Mouse (Mus musculus) midbrain, embryonic 11.5 days (tissue): Measurements from ENCODE around the gene Anapc15. TPM values are rescaled to one million over a fixed set of nuclear protein-coding genes. Genes with fewer than 3 reads are reported as not detected.
A peak's percentile ranks its signal among the peaks of the same experiment; 100 is the strongest.

ENCODE experiments used
- ATAC-seq: fragments of 200-750 bp; cut with Nextera tagmentation; 2 replicates; pipeline ENCODE4 v1.8.0; 2017; ENCODE audit warnings: moderate TSS enrichment, moderate library complexity; ENCODE audit not compliant: low FRiP score
- DNase-seq: peaks from one replicate; pipeline ENCODE4 v3.0.0; 2015; ENCODE audit warnings: low spot score; ENCODE audit errors: missing footprints
- H3K27ac ChIP-seq: fragments of 300-500 bp; sonication (generic); 2 replicates; pipeline ENCODE4 v1.5.1; 2014; ENCODE audit warnings: low read depth, low read length
- H3K27me3 ChIP-seq: fragments of 300-500 bp; sonication (generic); 2 replicates; pipeline ENCODE4 v1.6.1; 2014; ENCODE audit warnings: mild to moderate bottlenecking, low read length, moderate library complexity, mixed read lengths; ENCODE audit not compliant: control insufficient read depth, insufficient read depth
- H3K36me3 ChIP-seq: fragments of 300-500 bp; sonication (generic); 2 replicates; pipeline ENCODE4 v1.6.1; 2014; ENCODE audit warnings: mild to moderate bottlenecking, low read length, moderate library complexity, mixed read lengths; ENCODE audit not compliant: control insufficient read depth, insufficient read depth
- H3K4me1 ChIP-seq: fragments of 300-500 bp; sonication (generic); 2 replicates; pipeline ENCODE4 v1.6.1; 2014; ENCODE audit warnings: low read length; ENCODE audit not compliant: control insufficient read depth, insufficient read depth
- H3K4me2 ChIP-seq: fragments of 300-500 bp; sonication (generic); 2 replicates; pipeline ENCODE4 v1.6.1; 2014; ENCODE audit warnings: mild to moderate bottlenecking, moderate library complexity
- H3K4me3 ChIP-seq: fragments of 300-500 bp; sonication (generic); 2 replicates; pipeline ENCODE4 v1.5.1; 2014; ENCODE audit warnings: low read depth, low read length
- H3K9ac ChIP-seq: fragments of 300-500 bp; sonication (generic); 2 replicates; pipeline ENCODE4 v1.6.1; 2014; ENCODE audit warnings: low read length
- H3K9me3 ChIP-seq: fragments of 300-500 bp; sonication (generic); 2 replicates; pipeline ENCODE4 v1.6.1; 2016; ENCODE audit warnings: low read length; ENCODE audit not compliant: control insufficient read depth
- WGBS: fragments of 180-500 bp; shearing (Covaris S2); extraction: QIAGEN DNeasy Blood & Tissue Kit; methylation state at CpG from one replicate; pipeline ENCODE4 v1.1.7; 2014; 5-methylcytosine and 5-hydroxymethylcytosine counted together
- polyA plus RNA-seq: library from polyadenylated mRNA; unstranded; fragments of >200 nt; fragmentation: Nextera tagmentation; extraction: Ambion mirVana; gene quantifications from 2 replicates; pipeline ENCODE4 v1.2.1, GENCODE M21; 2014

Gene Anapc15
- polyA plus RNA-seq, 1 experiment from 2014 or later = 80.6 TPM

DNA sequence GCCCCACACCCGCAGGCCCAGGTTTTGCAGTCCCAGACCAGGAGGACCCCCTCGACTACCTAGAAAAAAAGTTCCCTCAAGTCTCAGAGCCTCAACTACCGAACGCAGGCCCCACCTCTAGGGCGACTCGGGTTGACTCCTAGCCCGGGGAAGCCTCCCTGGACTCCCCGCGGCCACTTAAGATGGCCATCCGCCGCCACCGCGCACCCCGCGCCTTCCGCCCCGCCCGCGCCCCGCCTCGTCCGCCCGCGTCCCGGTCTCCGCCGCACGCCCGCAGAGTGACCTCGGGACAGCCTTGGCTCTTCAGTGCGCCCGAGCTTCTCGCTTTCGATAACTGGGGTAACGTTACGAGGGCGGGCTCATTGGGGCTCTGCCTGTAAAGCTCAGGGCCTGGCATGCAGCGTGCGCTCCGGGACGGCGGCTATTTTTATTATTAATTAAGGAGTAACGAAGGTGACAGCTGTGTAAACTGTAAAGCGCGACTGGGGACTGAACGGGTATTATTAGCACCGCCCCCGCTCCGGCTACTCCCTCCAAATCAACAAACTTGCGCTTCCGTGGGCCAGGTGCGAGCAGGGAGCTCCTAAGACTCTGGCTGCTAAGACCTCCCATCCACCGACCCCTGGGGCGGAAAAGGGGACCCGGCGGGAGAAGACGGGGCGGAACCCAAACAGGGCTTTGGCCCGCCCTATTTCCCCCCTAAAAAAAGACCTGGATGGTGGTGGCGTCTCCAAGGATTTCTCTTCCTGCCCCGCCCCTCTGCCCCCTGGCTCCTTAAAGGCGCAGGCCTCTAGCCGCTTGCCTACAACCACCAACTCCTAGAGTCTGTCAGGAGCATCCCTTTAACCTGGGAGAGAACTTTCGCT is 25.7 kb upstream of the Anapc15 start, which contains the start of gene Inppl1:
TSS of gene Inppl1 (minus strand) at position 624 of the 866 bp plus-strand sequence.
- H3K4me3 ChIP-seq = peak within 1 kb of the TSS; percentile 84
- H3K4me2 ChIP-seq = peak within 1 kb of the TSS; percentile 85
- H3K27ac ChIP-seq = peak within 1 kb of the TSS; percentile 86
- no peaks in the 10 kb centered on the region for H3K9me3 ChIP-seq
- peaks cover 2% of the 10 kb centered on the region for H3K36me3 ChIP-seq
- WGBS = under 1% methylated on average over 63 of the region's 64 CpGs
- no peaks in the 10 kb centered on the region for H3K27me3 ChIP-seq
- peaks cover 22% of the 10 kb centered on the region for H3K4me1 ChIP-seq
- peak within 1 kb of the TSS; percentile 98 for H3K9ac ChIP-seq
- DNase-seq (peak; percentile 98), ATAC-seq (peak; percentile 81)

DNA sequence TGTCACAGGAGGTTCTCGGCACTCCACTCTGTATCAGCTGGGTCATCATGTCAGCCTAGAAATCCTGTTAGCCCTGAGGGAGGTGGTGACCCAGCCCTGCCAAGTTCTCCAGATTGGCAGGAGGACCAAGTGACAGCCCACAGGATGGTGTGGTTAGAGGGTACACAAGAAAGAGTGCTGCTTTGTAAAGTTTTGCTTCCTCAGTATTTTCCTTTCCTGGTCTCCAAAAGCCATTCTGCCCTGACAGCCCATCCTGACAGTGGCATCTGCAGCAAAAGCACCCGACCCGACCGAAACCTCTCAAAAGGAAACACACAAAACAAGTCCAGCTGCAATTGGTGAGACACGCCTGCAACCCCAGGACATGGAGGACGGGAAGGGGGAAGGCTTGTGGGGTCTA is 19.3 kb upstream of the Anapc15 start:
- DNase-seq (peak; percentile 14), ATAC-seq (no peak)
- H3K4me1 ChIP-seq = no peaks in the 10 kb centered on the region
- H3K4me3 ChIP-seq = no peak overlapping the region
- H3K27ac ChIP-seq = no peak overlapping the region
- no peaks in the 10 kb centered on the region for H3K27me3 ChIP-seq
- no peak overlapping the region for H3K9ac ChIP-seq
- no peak overlapping the region for H3K4me2 ChIP-seq
- H3K9me3 ChIP-seq = no peaks in the 10 kb centered on the region
- 81% methylated on average over 6 of the region's 6 CpGs for WGBS
- H3K36me3 ChIP-seq = no peaks in the 10 kb centered on the region

DNA sequence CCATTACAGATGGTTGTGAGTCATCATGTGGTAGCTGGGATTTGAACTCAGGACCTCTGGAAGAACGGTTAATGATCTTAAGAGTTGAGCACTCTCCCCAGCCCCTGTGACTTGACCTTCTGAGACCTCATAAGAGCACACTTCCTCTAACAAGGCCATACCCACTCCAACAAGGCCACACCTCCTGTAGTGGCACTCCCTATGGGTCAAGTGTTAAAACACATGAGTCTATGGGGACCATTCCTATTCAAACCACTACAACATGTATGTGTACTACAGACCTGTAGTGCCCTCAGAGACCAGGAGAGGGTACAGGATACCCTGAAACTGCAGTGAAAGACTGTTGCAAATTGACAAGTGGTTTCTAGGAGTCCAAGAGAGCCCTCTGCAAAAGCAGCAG is 15.6 kb upstream of the Anapc15 start:
- Histone ChIP-seq H3K4me3 (no peak overlapping the region), H3K4me1 (no peaks in the 10 kb centered on the region), H3K36me3 (no peaks in the 10 kb centered on the region), H3K9ac (no peak overlapping the region), H3K4me2 (no peak overlapping the region), H3K9me3 (no peaks in the 10 kb centered on the region), H3K27ac (no peak overlapping the region), H3K27me3 (no peaks in the 10 kb centered on the region)
- peak; percentile 82 for DNase-seq
- no peak for ATAC-seq
- WGBS = 93% methylated on average over 1 of the region's 1 CpGs

DNA sequence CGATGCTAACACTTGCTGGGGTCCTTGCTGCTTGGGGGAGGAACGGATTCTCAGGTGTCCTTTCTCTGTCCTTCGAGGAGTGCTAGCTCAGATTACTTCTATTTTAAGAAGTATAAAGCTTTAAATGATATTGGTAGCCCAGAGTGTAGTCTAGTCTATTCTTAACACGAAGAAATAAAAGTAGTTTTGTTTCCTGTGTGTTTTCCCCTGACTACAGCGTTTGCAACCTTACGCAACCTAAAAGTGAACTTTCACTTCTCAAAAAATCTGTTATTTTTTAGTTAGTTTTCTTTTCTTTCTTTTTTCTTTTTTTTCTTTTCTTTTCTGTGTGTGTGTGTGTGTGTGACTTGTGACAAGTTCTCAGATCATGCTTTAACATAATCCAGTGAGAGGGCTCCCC is 11.8 kb upstream of the Anapc15 start:
- DNase-seq (peak; percentile 4), ATAC-seq (no peak)
- Histone ChIP-seq H3K4me1 (no peaks in the 10 kb centered on the region), H3K9me3 (no peaks in the 10 kb centered on the region), H3K27ac (no peak overlapping the region), H3K36me3 (no peaks in the 10 kb centered on the region), H3K27me3 (no peaks in the 10 kb centered on the region), H3K4me2 (no peak overlapping the region), H3K4me3 (no peak overlapping the region), H3K9ac (no peak overlapping the region)
- 84% methylated on average over 6 of the region's 6 CpGs for WGBS

DNA sequence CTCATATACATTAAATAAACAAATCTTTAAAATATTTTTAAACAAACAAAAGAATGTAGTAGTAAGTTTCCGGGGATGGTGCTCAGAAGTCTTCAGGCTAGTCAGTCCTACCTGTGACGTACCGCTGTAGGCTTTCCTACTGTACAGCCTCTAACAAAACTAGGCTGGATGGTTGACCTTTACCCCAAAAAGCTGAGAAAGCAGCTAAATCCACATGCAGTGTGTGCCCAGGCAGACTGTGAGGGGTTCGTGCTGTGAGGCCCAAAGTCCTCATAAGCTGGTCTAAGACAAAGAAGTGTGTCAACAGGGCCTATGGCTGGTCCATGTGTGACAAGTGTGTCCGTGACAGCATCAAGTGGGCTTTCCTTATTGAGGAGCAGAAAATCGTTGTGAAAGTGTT is 10.7 kb upstream of the Anapc15 start:
- H3K4me1 ChIP-seq = no peaks in the 10 kb centered on the region
- H3K27ac ChIP-seq = no peak overlapping the region
- no peaks in the 10 kb centered on the region for H3K9me3 ChIP-seq
- 88% methylated on average over 6 of the region's 6 CpGs for WGBS
- no peak overlapping the region for H3K4me3 ChIP-seq
- no peaks in the 10 kb centered on the region for H3K36me3 ChIP-seq
- H3K9ac ChIP-seq = no peak overlapping the region
- H3K27me3 ChIP-seq = no peaks in the 10 kb centered on the region
- DNase-seq (peak; percentile 19), ATAC-seq (no peak)
- no peak overlapping the region for H3K4me2 ChIP-seq

DNA sequence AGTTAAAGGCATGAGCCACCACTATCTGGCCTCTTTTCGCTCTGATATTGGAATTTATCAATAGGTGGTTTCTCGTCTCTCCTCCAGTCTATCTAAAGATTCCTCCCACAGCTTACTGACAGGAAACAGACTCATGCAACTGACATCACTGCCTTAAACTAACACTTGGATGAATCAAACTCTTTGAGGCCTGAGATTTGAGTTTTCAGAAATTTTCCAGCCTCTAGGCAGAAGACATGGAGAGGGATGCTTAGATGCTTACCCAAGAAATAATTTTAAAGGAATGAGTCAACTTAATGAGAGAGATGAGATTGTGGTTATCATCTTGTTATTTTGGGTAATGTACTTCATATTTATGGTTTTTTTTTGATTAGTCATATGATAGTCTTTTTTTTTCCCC is 9.7 kb upstream of the Anapc15 start:
- 88% methylated on average over 2 of the region's 2 CpGs for WGBS
- no peaks in the 10 kb centered on the region for H3K4me1 ChIP-seq
- no peak for ATAC-seq

DNA sequence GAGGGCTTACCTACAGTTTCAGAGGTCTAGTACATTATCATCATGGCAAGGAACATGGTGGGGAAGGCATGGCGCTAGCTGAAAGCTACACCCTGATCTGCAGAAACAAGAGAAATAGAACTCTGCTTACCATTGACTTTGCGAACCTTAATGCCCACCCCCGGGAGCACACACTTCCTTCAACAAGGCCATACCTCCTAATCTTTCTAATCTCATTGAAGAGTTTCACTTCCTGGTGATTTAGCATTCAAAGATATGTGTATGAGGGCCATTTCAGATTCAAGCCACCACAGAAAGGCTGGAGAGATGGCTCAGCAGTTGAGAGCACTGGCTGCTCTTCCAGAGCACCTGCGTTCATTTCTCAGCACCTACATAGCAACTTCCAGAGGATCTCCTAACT is 6.4 kb upstream of the Anapc15 start, which contains the start of gene Folr2:
TSS of gene Folr2 (minus strand) at position 101 of the 400 bp plus-strand sequence.
- Histone ChIP-seq H3K9me3 (no peaks in the 10 kb centered on the region), H3K4me2 (no peak within 1 kb of the TSS), H3K27me3 (no peaks in the 10 kb centered on the region), H3K36me3 (no peaks in the 10 kb centered on the region), H3K27ac (no peak within 1 kb of the TSS), H3K4me3 (no peak within 1 kb of the TSS), H3K9ac (no peak within 1 kb of the TSS), H3K4me1 (no peaks in the 10 kb centered on the region)
- 91% methylated on average over 4 of the region's 4 CpGs for WGBS
- no peak for DNase-seq
- ATAC-seq = no peak

More for the DNA sequence above, 9.7 kb upstream of the Anapc15 start:
- Histone ChIP-seq H3K9me3 (no peaks in the 10 kb centered on the region), H3K27ac (no peak overlapping the region), H3K36me3 (no peaks in the 10 kb centered on the region), H3K9ac (no peak overlapping the region), H3K4me2 (no peak overlapping the region), H3K4me3 (no peak overlapping the region), H3K27me3 (no peaks in the 10 kb centered on the region)
- DNase-seq = no peak

DNA sequence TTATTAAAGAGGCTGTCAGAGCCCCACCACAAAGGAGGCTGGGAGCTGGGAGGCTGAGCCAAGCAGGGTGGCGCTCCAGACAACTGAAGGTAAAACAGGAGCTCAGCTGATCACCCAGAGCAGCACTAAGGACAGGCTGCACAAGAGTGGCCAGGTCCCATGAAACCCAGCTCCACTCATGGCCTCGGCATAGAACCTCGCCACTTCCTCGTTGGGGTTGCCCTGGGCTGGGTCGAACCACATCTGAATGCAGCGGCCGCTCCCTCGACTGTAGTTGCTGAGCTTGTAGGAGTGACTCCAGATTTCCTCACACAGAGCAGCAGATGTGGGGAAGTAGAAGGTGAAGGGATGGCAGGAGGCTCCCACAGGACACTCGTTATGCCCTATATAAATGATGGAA is 5.2 kb upstream of the Anapc15 start:
- Histone ChIP-seq H3K27me3 (no peaks in the 10 kb centered on the region), H3K27ac (no peak overlapping the region), H3K9me3 (no peaks in the 10 kb centered on the region), H3K4me1 (no peaks in the 10 kb centered on the region), H3K36me3 (no peaks in the 10 kb centered on the region), H3K9ac (no peak overlapping the region), H3K4me2 (no peak overlapping the region), H3K4me3 (no peak overlapping the region)
- DNase-seq (no peak), ATAC-seq (no peak)
- WGBS = 90% methylated on average over 9 of the region's 9 CpGs

DNA sequence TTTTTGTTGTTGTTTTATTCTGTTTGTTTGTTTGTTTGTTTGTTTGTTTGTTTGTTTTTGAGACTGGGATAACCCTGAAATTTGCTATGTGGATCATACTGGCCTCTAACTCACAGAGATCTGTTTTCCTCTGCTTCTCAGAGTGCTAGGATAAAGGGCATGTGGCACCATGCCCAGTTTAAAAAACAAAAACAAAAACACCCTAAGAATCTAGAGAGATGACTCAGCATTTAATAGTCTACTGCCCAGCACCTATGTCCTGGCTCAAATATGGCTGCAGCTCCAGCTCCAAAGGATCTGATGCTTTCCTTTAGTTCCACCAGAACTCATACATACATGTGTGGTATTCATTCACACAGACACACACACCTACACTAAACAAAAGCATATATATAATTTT is 2.5 kb upstream of the Anapc15 start:
- Histone ChIP-seq H3K9ac (no peak overlapping the region), H3K9me3 (no peaks in the 10 kb centered on the region), H3K4me3 (no peak overlapping the region), H3K27me3 (no peaks in the 10 kb centered on the region), H3K36me3 (no peaks in the 10 kb centered on the region), H3K4me2 (no peak overlapping the region), H3K27ac (no peak overlapping the region), H3K4me1 (no peaks in the 10 kb centered on the region)
- ATAC-seq (no peak), DNase-seq (no peak)
